22 mouse cellular contexts compared by ENCODE assay signal in the genomic region with DNA sequence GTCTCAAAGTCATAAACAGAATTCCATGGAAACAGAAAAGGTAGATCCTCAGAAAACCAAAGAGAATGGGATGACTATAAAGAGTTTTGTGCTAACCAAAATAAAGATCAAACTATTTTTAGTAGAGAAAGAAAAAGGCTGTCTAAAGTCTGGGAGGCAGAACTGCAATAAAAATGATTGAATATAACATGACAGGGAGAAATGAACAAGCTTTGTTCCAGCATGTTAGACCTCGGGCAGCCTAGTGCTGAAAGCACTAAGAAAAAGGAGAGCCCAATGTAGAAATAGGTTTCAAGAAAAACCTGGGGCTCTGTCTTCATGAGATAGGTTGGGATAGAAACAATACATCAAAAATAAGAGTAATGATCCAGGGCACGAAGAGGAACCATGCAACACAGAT.
A peak's percentile ranks its signal among the peaks of the same experiment; 100 is the strongest.
DNase-seq lines count a peak whose midpoint lies in the region; ATAC-seq and TF ChIP-seq lines count a peak whose summit lies in the region.
"Had no signal": no experiment of that assay in that cellular context is flagged by ENCODE, and none has a peak within 500 bp of the region (broad histone marks: within the 10 kb centered on the region; RNA-seq: fewer than 3 reads in every experiment).

No protein-coding gene starts in this region.

- peak; percentile 60; the same call in 1 of the 2 replicates for ATAC-seq in kidney, embryonic 14.5 days (ENCODE audit: low FRiP score, low TSS enrichment)
- no peak for ATAC-seq in kidney, embryonic 16.5 days (ENCODE audit: low FRiP score, low TSS enrichment)
- ATAC-seq in kidney, postnatal 0 days (replicated peaks; ENCODE audit: low FRiP score, low read depth) = no peak
- no peak for ATAC-seq in limb, embryonic 14.5 days (ENCODE audit: low FRiP score, low read depth)
- ATAC-seq: activated CD4-positive, CD25-positive, alpha-beta regulatory T cell, adult 4 months; CD4-positive, CD25-positive, alpha-beta regulatory T cell, adult 4 months; Patski had no signal

- H3K4me1 ChIP-seq in kidney, embryonic 14.5 days (ENCODE audit: control insufficient read depth, insufficient read depth, low read length) = no peaks in the 10 kb centered on the region
- no peaks in the 10 kb centered on the region for H3K4me1 ChIP-seq in kidney, embryonic 16.5 days (ENCODE audit: insufficient read depth, low read length)
- H3K4me1 ChIP-seq in kidney, postnatal 0 days (replicated peaks; ENCODE audit: insufficient read depth, low read length) = no peaks in the 10 kb centered on the region
- no peaks in the 10 kb centered on the region for H3K4me1 ChIP-seq in kidney, adult 2 months (ENCODE audit: control insufficient read depth, insufficient read depth, low read length)
- no peaks in the 10 kb centered on the region for H3K4me1 ChIP-seq in limb, embryonic 14.5 days (ENCODE audit: control insufficient read depth, insufficient read depth, low read length)
- no peaks in the 10 kb centered on the region for H3K4me1 ChIP-seq in limb, embryonic 10.5 days

- H3K4me2 ChIP-seq in kidney, embryonic 14.5 days (replicated peaks; ENCODE audit: low read depth, low read length) = no peak overlapping the region
- no peak overlapping the region for H3K4me2 ChIP-seq in kidney, embryonic 16.5 days (replicated peaks; ENCODE audit: low read depth, low read length)
- no peak overlapping the region for H3K4me2 ChIP-seq in kidney, postnatal 0 days (ENCODE audit: low read length)
- no peak overlapping the region for H3K4me2 ChIP-seq in limb, embryonic 14.5 days (replicated peaks; ENCODE audit: low read depth, low read length, severe bottlenecking)

- no peak overlapping the region for H3K4me3 ChIP-seq in kidney, embryonic 14.5 days (ENCODE audit: low read length)
- no peak overlapping the region for H3K4me3 ChIP-seq in kidney, embryonic 16.5 days (ENCODE audit: low read length)
- H3K4me3 ChIP-seq in kidney, postnatal 0 days (replicated peaks; ENCODE audit: low read depth, low read length) = no peak overlapping the region
- H3K4me3 ChIP-seq in kidney, adult 2 months (ENCODE audit: insufficient read depth, low read depth, low read length) = no peak overlapping the region
- H3K4me3 ChIP-seq in limb, embryonic 14.5 days (replicated peaks; ENCODE audit: low read length) = no peak overlapping the region
- no peak overlapping the region for H3K4me3 ChIP-seq in limb, embryonic 10.5 days

- no peaks in the 10 kb centered on the region for H3K36me3 ChIP-seq in kidney, embryonic 14.5 days (ENCODE audit: control insufficient read depth, insufficient read depth, low read length)
- H3K36me3 ChIP-seq in kidney, embryonic 16.5 days (ENCODE audit: insufficient read depth, low read length) = no peaks in the 10 kb centered on the region
- no peaks in the 10 kb centered on the region for H3K36me3 ChIP-seq in kidney, postnatal 0 days (ENCODE audit: insufficient read depth, low read length)
- no peaks in the 10 kb centered on the region for H3K36me3 ChIP-seq in kidney, adult 2 months (ENCODE audit: control insufficient read depth, insufficient read depth, low read length)
- no peaks in the 10 kb centered on the region for H3K36me3 ChIP-seq in limb, embryonic 14.5 days (ENCODE audit: control insufficient read depth, insufficient read depth, low read length)
- no peaks in the 10 kb centered on the region for H3K36me3 ChIP-seq in limb, embryonic 10.5 days
- H3K36me3 ChIP-seq: G1E had no signal

- TF ChIP-seq POLR2A in kidney, adult 2 months (IDR thresholded peaks at IDR 0.05; ENCODE audit: low read depth, low read length) = no peak
- no peak for TF ChIP-seq POLR2A in limb, embryonic 14.5 days (IDR thresholded peaks at IDR 0.05; ENCODE audit: borderline replicate concordance, extremely low read depth, insufficient read depth, insufficient read length)

- no peak overlapping the region for H3K27ac ChIP-seq in kidney, embryonic 14.5 days (ENCODE audit: low read depth, low read length)
- H3K27ac ChIP-seq in kidney, embryonic 16.5 days (ENCODE audit: low read length) = no peak overlapping the region
- H3K27ac ChIP-seq in kidney, postnatal 0 days = no peak overlapping the region
- no peak overlapping the region for H3K27ac ChIP-seq in kidney, adult 2 months (ENCODE audit: insufficient read depth, low read depth, low read length)
- no peak overlapping the region for H3K27ac ChIP-seq in limb, embryonic 14.5 days (replicated peaks; ENCODE audit: low read depth, low read length)
- H3K27ac ChIP-seq in limb, embryonic 10.5 days = no peak overlapping the region

- no peaks in the 10 kb centered on the region for H3K9me3 ChIP-seq in kidney, embryonic 14.5 days (ENCODE audit: control insufficient read depth, low read length)
- no peaks in the 10 kb centered on the region for H3K9me3 ChIP-seq in kidney, embryonic 16.5 days (ENCODE audit: low read length)
- no peaks in the 10 kb centered on the region for H3K9me3 ChIP-seq in kidney, postnatal 0 days (replicated peaks; ENCODE audit: low read length)
- H3K9me3 ChIP-seq in limb, embryonic 14.5 days (ENCODE audit: control insufficient read depth, low read length) = no peaks in the 10 kb centered on the region
- no peaks in the 10 kb centered on the region for H3K9me3 ChIP-seq in limb, embryonic 10.5 days (replicated peaks)
- H3K9me3 ChIP-seq: G1E had no signal

- no peak overlapping the region for H3K9ac ChIP-seq in kidney, embryonic 14.5 days (ENCODE audit: low read depth, low read length)
- H3K9ac ChIP-seq in kidney, embryonic 16.5 days (replicated peaks; ENCODE audit: low read length) = no peak overlapping the region
- no peak overlapping the region for H3K9ac ChIP-seq in kidney, postnatal 0 days (ENCODE audit: low read depth, low read length)
- no peak overlapping the region for H3K9ac ChIP-seq in limb, embryonic 14.5 days (ENCODE audit: low read depth, low read length, severe bottlenecking)

- TF ChIP-seq CTCF in kidney, postnatal 0 days (IDR thresholded peaks at IDR 0.05; ENCODE audit: low read depth) = no peak
- no peak for TF ChIP-seq CTCF in kidney, adult 2 months (conservative IDR thresholded peaks at IDR 0.05; ENCODE audit: insufficient read depth, insufficient read length, low read depth, low read length)

- no peaks in the 10 kb centered on the region for H3K27me3 ChIP-seq in kidney, embryonic 14.5 days (ENCODE audit: control insufficient read depth, insufficient read depth, low read length)
- H3K27me3 ChIP-seq in kidney, embryonic 16.5 days (ENCODE audit: insufficient read depth, low read length) = no peaks in the 10 kb centered on the region
- H3K27me3 ChIP-seq in kidney, postnatal 0 days (ENCODE audit: insufficient read depth, low read length) = no peaks in the 10 kb centered on the region
- H3K27me3 ChIP-seq in kidney, adult 2 months (replicated peaks; ENCODE audit: control insufficient read depth, insufficient read depth, low read length) = no peaks in the 10 kb centered on the region
- H3K27me3 ChIP-seq in limb, embryonic 14.5 days (ENCODE audit: control insufficient read depth, insufficient read depth, low read length) = no peaks in the 10 kb centered on the region
- no peaks in the 10 kb centered on the region for H3K27me3 ChIP-seq in limb, embryonic 10.5 days (ENCODE audit: low read depth, poor library complexity, severe bottlenecking)
- H3K27me3 ChIP-seq: CH12.LX, Patski had no signal

- WGBS in kidney, embryonic 14.5 days = 32% methylated on average over 2 of the region's 2 CpGs
- WGBS in kidney, embryonic 16.5 days = 28% methylated on average over 2 of the region's 2 CpGs
- WGBS in kidney, postnatal 0 days = 39% methylated on average over 2 of the region's 2 CpGs
- 26% methylated on average over 2 of the region's 2 CpGs for WGBS in kidney, adult 2 months
- WGBS in limb, embryonic 14.5 days = 46% methylated on average over 2 of the region's 2 CpGs
- WGBS in limb, embryonic 10.5 days = 68% methylated on average over 2 of the region's 2 CpGs

- peak; percentile 1 for DNase-seq in embryo, embryonic 11 days
- no peak for DNase-seq in embryo, embryonic 10 days (ENCODE audit: low spot score)
- DNase-seq in kidney, postnatal 0 days (ENCODE audit: low spot score) = peak; percentile 54
- no peak for DNase-seq in kidney, adult 2 months
- peak; percentile 4 for DNase-seq in limb, embryonic 14.5 days (ENCODE audit: low spot score)
- DNase-seq in limb, embryonic 10.5 days (ENCODE audit: low spot score) = no peak
- DNase-seq: adrenal gland, adult 2 months; adrenal gland, adult 8-10 months; adrenal gland, postnatal 10 days; adrenal gland, postnatal 14 days; adrenal gland, postnatal 25 days; adrenal gland, postnatal 36 days; B cell, adult 2 months; cerebellum, adult 11 months; cerebellum, adult 11-12 months had no signal

Comparison
In these comparisons a context has a peak if more than half of its experiments do, and no peak if none do; other contexts are left out.
1. DNase-seq: peak in embryo, embryonic 11 days (single experiment), kidney, postnatal 0 days (single experiment) and limb, embryonic 14.5 days (single experiment); none in embryo, embryonic 10 days (single experiment), kidney, adult 2 months (single experiment) and limb, embryonic 10.5 days (single experiment).